Mouse (Mus musculus) hindbrain, embryonic 13.5 days (tissue): ENCODE results near the gene Shmt2. TPM values are rescaled to one million over a fixed set of nuclear protein-coding genes. Genes with fewer than 3 reads are reported as not detected.
A peak's percentile ranks its signal among the peaks of the same experiment; 100 is the strongest.

ENCODE experiments used
- ATAC-seq: fragments of 200-750 bp; cut with Nextera tagmentation; 2 replicates; pipeline ENCODE4 v1.8.0; 2017; ENCODE audit warnings: moderate TSS enrichment; ENCODE audit not compliant: low FRiP score
- H3K27ac ChIP-seq: fragments of 300-500 bp; sonication (generic); 2 replicates; pipeline ENCODE4 v1.5.1; 2015; ENCODE audit warnings: inconsistent platforms, mild to moderate bottlenecking, moderate library complexity
- H3K27me3 ChIP-seq: fragments of 300-500 bp; sonication (generic); 2 replicates; pipeline ENCODE4 v1.6.1; 2015; ENCODE audit warnings: mild to moderate bottlenecking, inconsistent platforms
- H3K36me3 ChIP-seq: fragments of 300-500 bp; sonication (generic); 2 replicates; pipeline ENCODE4 v1.6.1; 2015; ENCODE audit warnings: mild to moderate bottlenecking, inconsistent platforms
- H3K4me1 ChIP-seq: fragments of 300-500 bp; sonication (generic); replicated peaks from 2 replicates; pipeline ENCODE4 v1.6.1; 2015; ENCODE audit warnings: inconsistent platforms
- H3K4me2 ChIP-seq: fragments of 300-500 bp; sonication (generic); 2 replicates; pipeline ENCODE4 v1.6.1; 2015; ENCODE audit warnings: inconsistent platforms, mild to moderate bottlenecking, moderate library complexity
- H3K4me3 ChIP-seq: fragments of 300-500 bp; sonication (generic); 2 replicates; pipeline ENCODE4 v1.5.1; 2015; ENCODE audit warnings: mild to moderate bottlenecking, inconsistent platforms
- H3K9ac ChIP-seq: fragments of 300-500 bp; sonication (generic); 2 replicates; pipeline ENCODE4 v1.6.1; 2015; ENCODE audit warnings: mild to moderate bottlenecking, inconsistent platforms
- H3K9me3 ChIP-seq: fragments of 300-500 bp; sonication (generic); 2 replicates; pipeline ENCODE4 v1.6.1; 2016; ENCODE audit warnings: inconsistent platforms
- WGBS: fragments of 180-500 bp; shearing (Covaris S2); methylation state at CpG from one replicate; pipeline ENCODE4 v1.1.7; 2015; 5-methylcytosine and 5-hydroxymethylcytosine counted together
- polyA plus RNA-seq: library from polyadenylated mRNA; unstranded; fragments of >200 nt; fragmentation: Nextera tagmentation; extraction: Ambion mirVana; gene quantifications from 2 replicates; pipeline ENCODE4 v1.2.1, GENCODE M21; 2015

Shmt2 gene
- polyA plus RNA-seq, 1 experiment from 2014 or later: 57.5 TPM

DNA sequence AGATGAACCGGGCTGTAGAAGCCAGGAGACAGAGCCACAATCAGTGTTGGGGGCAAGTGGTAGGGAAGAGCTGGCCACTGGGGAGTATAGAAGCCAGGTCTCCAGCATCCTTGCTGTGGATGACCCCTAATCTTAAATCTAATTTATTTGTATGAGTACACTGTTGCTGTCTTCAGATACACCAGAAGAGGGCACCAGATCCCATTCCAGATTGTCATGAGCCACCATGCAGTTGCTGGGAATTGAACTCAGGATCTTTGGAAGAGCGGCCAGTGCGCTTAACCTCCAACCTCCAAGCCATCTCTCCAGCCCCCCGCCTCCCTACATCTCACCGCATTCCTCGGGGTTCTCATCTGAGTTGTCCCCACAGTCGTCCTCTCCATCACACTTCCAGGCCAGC, 24.3 kb upstream of the Shmt2 start:
- Histone ChIP-seq H3K4me2 (no peak overlapping the region), H3K9me3 (no peaks in the 10 kb centered on the region), H3K27me3 (no peaks in the 10 kb centered on the region), H3K4me3 (no peak overlapping the region), H3K27ac (peak overlapping the region; percentile 12; the same call in 1 of the 2 replicates), H3K9ac (no peak overlapping the region), H3K36me3 (peaks cover 99% of the 10 kb centered on the region), H3K4me1 (peaks cover 9% of the 10 kb centered on the region)
- no peak for ATAC-seq
- WGBS: 91% methylated on average over 7 of the region's 7 CpGs

DNA sequence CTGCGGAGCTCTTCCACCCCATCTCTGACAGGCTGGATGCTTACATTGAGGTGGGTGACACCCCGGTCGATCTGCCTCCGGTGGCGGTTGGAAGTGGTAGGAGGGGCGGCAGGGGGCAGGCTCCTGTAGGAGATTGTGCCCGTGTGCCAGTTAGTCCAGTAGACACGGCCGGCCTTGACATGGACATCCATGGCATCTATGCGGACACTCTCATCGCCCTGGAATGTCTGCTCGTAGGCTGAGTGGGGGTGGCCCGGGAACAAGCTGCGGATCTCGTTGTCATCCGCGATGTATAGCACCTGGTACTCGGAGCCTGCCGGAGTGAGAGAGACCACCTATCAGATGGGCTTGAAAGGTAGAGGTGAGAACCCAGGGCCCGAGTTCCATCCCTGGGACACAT, 22.1 kb upstream of the Shmt2 start:
- peaks cover 99% of the 10 kb centered on the region for H3K36me3 ChIP-seq
- ATAC-seq: no peak
- H3K9me3 ChIP-seq: no peaks in the 10 kb centered on the region
- no peak overlapping the region for H3K27ac ChIP-seq
- H3K27me3 ChIP-seq: no peaks in the 10 kb centered on the region
- H3K9ac ChIP-seq: no peak overlapping the region
- WGBS: 92% methylated on average over 20 of the region's 20 CpGs
- no peak overlapping the region for H3K4me2 ChIP-seq
- peaks cover 9% of the 10 kb centered on the region for H3K4me1 ChIP-seq
- H3K4me3 ChIP-seq: no peak overlapping the region

DNA sequence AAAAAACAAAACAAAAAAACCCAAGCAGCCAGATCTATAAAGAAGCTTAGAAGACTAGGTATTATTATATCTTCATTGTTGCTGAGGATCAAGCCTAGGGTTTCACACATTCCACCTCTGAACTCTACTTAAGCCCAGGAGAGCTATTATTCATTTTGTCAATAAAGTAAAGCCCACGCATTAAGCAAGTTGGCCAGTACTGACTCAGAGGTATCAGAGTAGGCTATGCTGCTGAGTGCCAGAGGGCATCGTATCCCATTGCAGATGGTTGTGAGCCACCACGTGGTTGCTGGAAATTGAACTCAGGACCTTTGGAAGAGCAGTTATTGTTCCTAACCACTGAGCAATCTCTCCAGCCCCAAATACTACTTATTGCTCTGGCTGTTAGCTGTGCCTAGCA, 21.7 kb upstream of the Shmt2 start:
- no peak for ATAC-seq
- Histone ChIP-seq H3K27me3 (no peaks in the 10 kb centered on the region), H3K4me1 (peaks cover 9% of the 10 kb centered on the region), H3K4me2 (no peak overlapping the region), H3K4me3 (no peak overlapping the region), H3K27ac (no peak overlapping the region), H3K9ac (no peak overlapping the region), H3K9me3 (no peaks in the 10 kb centered on the region), H3K36me3 (peaks cover 99% of the 10 kb centered on the region)
- WGBS: 76% methylated on average over 3 of the region's 3 CpGs

DNA sequence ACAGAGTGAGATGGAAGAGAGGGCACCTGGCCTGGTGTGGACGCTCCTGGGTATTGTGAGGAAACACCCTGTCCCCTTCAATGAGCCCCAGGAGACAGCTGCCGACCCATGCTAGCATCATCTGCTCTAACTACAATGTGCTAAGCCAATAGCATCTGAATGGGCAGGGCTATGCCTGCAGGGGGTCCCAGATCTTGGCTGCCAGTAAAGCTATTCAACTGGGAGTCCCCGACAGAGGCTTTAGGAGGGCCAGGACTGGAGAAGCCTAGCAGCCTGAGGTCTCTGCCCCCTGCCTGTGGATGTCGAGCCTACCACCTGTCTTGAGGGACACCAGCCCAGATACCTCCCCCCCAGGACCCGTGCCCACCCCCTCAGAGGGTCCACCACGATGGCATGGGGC, 20.5 kb upstream of the Shmt2 start:
- Histone ChIP-seq H3K27ac (peak overlapping the region; percentile 78), H3K27me3 (no peaks in the 10 kb centered on the region), H3K9me3 (no peaks in the 10 kb centered on the region), H3K4me2 (no peak overlapping the region), H3K4me3 (no peak overlapping the region), H3K4me1 (peaks cover 11% of the 10 kb centered on the region), H3K9ac (no peak overlapping the region; the same call in 1 of the 2 replicates), H3K36me3 (peaks cover 94% of the 10 kb centered on the region)
- no peak for ATAC-seq
- WGBS: 30% methylated on average over 6 of the region's 6 CpGs

DNA sequence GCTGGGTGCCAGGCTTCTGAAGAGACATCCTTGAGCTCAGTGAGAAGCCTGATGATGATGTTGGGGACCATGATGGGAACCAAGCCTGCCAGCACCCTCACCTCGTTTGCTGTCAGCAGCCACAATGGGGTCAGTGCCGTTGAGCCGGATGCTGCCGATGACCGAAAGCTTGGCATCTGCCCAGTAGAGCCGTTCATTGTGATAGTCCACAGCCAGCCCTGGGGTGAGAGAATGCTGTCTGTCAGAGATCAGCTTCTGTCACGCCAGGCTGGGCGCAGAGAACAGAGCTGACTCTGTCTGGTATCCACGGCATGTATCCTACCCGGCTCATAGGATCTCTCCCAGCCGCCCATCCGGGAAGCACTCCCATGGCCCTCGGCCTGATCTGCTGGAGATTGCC, 19.8 kb upstream of the Shmt2 start:
- 56% methylated on average over 13 of the region's 13 CpGs for WGBS
- Histone ChIP-seq H3K9ac (no peak overlapping the region; the same call in 1 of the 2 replicates), H3K27me3 (no peaks in the 10 kb centered on the region), H3K4me2 (no peak overlapping the region), H3K36me3 (peaks cover 88% of the 10 kb centered on the region), H3K9me3 (no peaks in the 10 kb centered on the region), H3K27ac (peak overlapping the region; percentile 78), H3K4me1 (peaks cover 15% of the 10 kb centered on the region), H3K4me3 (no peak overlapping the region)
- ATAC-seq: no peak

DNA sequence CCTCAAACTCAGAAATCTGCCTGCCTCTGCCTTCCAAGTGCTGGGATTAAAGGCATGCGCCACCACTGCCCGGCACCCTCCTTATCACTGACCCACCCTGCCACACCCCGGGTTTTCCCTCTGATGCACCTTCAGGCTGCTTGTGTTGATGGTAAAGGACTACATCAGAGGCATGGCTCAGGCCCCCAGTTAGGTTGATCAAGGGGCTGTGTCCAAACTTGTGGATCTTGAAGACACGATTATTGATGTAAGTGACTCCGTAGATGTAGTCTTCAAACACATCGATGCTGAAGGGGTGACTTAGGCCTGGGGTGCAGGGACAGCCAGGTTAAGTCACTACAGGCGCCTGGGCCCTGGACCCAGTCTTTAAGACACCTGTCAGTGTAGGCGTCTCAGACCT, 19.3 kb upstream of the Shmt2 start:
- H3K9ac ChIP-seq: no peak overlapping the region
- 97% methylated on average over 8 of the region's 8 CpGs for WGBS
- H3K4me2 ChIP-seq: no peak overlapping the region
- H3K4me1 ChIP-seq: peaks cover 21% of the 10 kb centered on the region
- H3K27me3 ChIP-seq: no peaks in the 10 kb centered on the region
- H3K9me3 ChIP-seq: no peaks in the 10 kb centered on the region
- no peak for ATAC-seq
- H3K36me3 ChIP-seq: peaks cover 82% of the 10 kb centered on the region
- H3K27ac ChIP-seq: peak overlapping the region; percentile 78; the same call in 1 of the 2 replicates
- H3K4me3 ChIP-seq: no peak overlapping the region

DNA sequence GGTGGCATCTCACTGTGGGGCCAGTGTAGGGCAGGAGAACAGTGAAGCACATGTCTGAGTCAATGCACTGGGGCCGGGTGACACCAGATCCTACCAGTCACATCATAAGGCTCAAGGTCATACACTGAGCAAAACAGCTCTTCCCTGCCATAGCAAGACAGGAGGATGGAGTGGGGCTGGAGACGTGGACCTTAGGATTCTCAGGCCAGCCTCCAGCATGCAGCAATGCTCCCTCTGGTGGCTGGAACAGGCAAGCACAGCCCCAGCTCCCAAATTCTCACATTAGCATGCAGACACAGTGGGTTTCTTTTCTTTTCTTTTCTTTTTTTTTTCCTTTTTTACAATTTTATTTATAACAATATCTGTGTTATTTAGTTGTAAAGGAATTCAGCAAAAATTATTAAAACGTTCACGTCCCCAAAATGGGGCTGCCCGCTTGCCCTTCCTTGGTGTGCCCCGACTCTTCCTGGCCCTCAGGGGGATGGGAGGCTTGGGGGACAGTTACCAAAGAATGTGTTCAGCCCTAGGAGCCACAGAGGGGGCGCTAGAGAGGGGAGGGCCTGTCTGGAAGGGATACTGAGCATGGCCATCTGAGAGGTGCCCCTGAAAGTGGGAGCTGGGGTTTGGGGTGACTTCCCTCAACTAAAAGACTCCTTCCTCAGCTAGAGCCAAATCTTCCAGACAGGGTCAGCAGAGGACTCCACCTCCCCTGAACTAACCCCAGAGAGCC, 15.8 kb upstream of the Shmt2 start:
- Histone ChIP-seq H3K4me3 (no peak overlapping the region), H3K9ac (no peak overlapping the region), H3K4me1 (peaks cover 56% of the 10 kb centered on the region), H3K27me3 (peaks cover 30% of the 10 kb centered on the region), H3K27ac (peak overlapping the region; percentile 78), H3K36me3 (peaks cover 49% of the 10 kb centered on the region), H3K9me3 (no peaks in the 10 kb centered on the region), H3K4me2 (no peak overlapping the region)
- no peak for ATAC-seq
- WGBS: 22% methylated on average over 7 of the region's 7 CpGs

DNA sequence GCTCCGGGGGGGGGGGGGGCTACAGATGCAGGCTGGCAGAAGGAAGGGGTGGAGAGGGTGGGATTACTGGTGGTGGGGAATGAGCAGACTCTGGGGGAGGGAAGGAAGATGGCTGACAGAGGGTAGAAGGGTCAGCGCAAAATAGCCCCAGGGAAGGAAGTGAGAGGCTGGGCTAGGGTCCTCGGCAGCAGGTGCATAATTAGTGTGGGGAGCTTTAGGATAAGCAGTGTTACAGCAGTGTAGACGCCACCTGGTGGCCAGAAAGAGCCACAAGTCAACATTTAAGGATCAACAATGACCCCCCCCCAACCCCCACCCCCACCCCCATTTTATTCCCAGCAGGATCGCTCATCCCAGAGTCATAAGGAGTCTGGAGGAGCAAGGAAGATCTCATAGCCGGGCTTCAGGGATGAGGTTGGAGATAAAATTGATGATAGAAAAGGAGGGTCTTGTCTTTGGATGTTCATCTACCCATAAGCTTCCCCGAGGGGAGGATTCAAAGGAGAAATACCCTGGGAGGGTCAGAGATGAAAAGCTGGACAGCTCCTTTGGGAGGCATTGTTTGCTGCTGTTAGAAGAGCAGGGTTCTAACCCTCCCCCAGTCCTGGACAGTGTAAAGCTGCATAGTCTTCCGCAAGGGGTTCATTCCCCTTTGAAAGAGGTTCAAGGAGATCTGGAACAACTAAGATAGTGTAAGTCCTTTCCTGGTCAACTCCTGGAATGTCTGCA, 14.5 kb upstream of the Shmt2 start:
- H3K4me1 ChIP-seq: peaks cover 59% of the 10 kb centered on the region
- peaks cover 36% of the 10 kb centered on the region for H3K36me3 ChIP-seq
- H3K4me2 ChIP-seq: no peak overlapping the region
- H3K27ac ChIP-seq: peak overlapping the region; percentile 91
- 4% methylated on average over 8 of the region's 8 CpGs for WGBS
- H3K9me3 ChIP-seq: no peaks in the 10 kb centered on the region
- peaks cover 41% of the 10 kb centered on the region for H3K27me3 ChIP-seq
- peak overlapping the region; percentile 87; the same call in 1 of the 2 replicates for H3K9ac ChIP-seq
- no peak for ATAC-seq
- no peak overlapping the region for H3K4me3 ChIP-seq

DNA sequence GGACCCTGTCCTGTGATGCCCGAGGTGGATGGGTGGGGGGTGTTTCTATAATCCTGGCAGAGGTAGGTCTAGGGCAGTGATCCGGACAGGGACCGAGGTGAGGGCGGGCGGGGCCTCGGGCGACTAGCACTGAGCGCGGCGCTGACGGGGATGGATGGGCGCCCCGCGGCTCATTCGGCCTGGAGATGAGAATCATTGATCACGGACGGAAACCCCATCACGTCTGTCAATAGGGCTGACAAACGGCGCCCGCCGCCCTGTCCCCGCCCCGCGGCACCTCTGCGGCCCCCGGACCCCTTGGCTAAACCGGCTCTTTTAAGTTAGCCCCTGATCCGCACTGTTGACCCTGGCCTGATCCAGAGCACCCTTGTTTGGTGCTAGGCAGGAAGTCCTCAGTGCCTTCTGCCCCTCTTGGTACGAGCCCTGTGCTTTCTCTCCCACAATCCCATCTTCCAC, 12.7 kb upstream of the Shmt2 start:
- Histone ChIP-seq H3K27me3 (peaks cover 56% of the 10 kb centered on the region), H3K4me2 (peak overlapping the region; percentile 86), H3K36me3 (peaks cover 18% of the 10 kb centered on the region), H3K4me1 (peaks cover 77% of the 10 kb centered on the region), H3K9ac (peak overlapping the region; percentile 87), H3K4me3 (peak overlapping the region; percentile 61), H3K9me3 (no peaks in the 10 kb centered on the region), H3K27ac (peak overlapping the region; percentile 91)
- peak; percentile 1; the same call in 1 of the 2 replicates for ATAC-seq
- WGBS: under 1% methylated on average over 30 of the region's 30 CpGs

DNA sequence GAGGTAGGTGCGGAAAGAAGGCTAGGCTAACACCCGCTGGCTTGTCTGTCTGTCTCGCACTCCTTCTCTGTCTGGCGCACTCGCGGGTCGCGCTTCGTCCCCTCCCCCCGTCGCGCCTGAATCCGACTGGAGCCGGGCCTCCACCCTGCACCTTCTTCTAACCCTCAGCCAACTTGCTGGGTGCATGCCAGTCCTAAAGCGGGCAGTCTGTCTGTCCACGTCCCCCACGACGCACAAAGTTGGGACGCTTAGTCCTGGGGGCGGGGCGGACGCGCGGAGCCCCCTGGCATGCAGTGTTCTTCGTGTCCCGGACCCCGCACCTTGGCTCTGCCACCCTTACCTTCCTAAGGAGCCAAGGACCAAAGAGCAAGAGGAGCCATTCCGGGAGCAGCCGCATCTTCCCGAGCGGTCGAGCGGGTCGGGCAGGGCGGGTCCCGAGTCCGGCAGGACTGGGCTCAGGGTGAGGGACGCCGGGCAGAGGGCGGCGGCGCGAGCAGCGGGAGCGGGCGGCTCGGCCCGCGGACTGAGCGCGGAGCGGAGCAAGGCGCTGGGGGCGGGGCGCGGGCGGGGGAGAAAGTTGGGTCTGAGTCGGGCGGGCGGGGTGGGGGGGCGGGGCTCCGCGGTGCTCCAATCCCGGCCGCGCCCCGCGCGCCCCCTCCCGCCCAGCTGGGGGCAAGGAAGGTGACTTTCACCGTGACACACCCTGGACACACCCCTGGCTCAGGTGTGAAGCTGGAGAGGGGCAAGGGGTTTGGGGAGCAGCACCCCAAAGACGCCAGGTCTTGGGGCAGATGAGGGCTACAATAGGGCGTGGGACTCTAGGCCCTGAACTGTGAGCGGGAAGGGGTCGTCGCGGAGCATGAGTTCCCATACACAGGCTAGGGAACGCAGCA, 12.0 kb upstream of the Shmt2 start, which contains the start of gene Nxph4:
Nxph4 (minus strand) TSS at position 524 of the 893 bp plus-strand sequence.
- peak within 1 kb of the TSS; percentile 61 for H3K4me3 ChIP-seq
- H3K27me3 ChIP-seq: peaks cover 63% of the 10 kb centered on the region
- peak; percentile 10 for ATAC-seq
- WGBS: under 1% methylated on average over 72 of the region's 78 CpGs
- H3K9ac ChIP-seq: peak within 1 kb of the TSS; percentile 87
- H3K9me3 ChIP-seq: no peaks in the 10 kb centered on the region
- peak within 1 kb of the TSS; percentile 91 for H3K27ac ChIP-seq
- peaks cover 84% of the 10 kb centered on the region for H3K4me1 ChIP-seq
- peak within 1 kb of the TSS; percentile 86 for H3K4me2 ChIP-seq
- peaks cover 12% of the 10 kb centered on the region for H3K36me3 ChIP-seq

DNA sequence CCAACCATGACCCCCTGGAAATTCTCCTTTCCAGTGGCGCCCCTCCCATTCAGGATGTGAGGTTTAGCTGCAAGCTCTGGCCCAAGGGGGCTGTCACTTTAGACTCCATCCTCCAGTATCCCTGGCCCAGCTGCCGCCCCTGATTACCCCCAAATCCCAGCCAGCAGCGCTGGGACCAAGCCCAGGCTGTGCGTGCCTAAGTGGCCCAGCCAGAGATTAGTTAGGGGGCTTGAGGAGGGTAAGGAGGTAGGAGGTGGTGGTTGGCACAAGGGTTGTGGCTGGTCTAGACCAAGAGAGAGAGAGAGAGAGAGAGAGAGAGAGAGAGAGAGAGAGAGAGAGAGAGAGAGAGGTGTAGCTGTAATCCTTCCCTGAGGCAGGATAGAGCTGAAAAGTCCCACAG, 9.3 kb upstream of the Shmt2 start:
- H3K36me3 ChIP-seq: no peaks in the 10 kb centered on the region
- peak overlapping the region; percentile 86 for H3K4me2 ChIP-seq
- peak overlapping the region; percentile 87 for H3K9ac ChIP-seq
- peak overlapping the region; percentile 91 for H3K27ac ChIP-seq
- peaks cover 100% of the 10 kb centered on the region for H3K4me1 ChIP-seq
- H3K9me3 ChIP-seq: no peaks in the 10 kb centered on the region
- peak overlapping the region; percentile 61 for H3K4me3 ChIP-seq
- no peak for ATAC-seq
- 1% methylated on average over 4 of the region's 4 CpGs for WGBS
- peaks cover 85% of the 10 kb centered on the region for H3K27me3 ChIP-seq

DNA sequence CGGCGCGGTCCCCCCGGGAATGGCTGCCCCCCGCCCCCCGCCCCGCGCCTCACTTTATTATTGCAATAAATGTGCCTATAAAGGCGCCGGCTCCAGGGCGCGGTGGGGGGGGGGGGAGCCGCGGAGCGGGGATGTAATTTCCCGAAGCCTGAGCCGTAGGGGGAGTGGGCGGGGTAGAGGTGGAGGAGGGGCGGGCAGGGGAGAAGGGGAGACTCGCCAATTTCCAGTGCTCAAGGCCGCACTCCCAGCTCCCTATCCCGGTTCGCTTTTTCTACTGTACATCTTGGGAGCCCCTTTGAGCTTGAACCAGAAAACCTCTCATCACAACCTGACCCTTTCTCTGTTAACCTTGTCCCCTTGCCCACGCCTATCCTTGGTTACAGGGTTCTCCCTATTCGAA, 8.7 kb upstream of the Shmt2 start:
- peak overlapping the region; percentile 87 for H3K9ac ChIP-seq
- ATAC-seq: no peak
- H3K27me3 ChIP-seq: peaks cover 88% of the 10 kb centered on the region
- peaks cover 4% of the 10 kb centered on the region; the same call in 1 of the 2 replicates for H3K36me3 ChIP-seq
- peak overlapping the region; percentile 86 for H3K4me2 ChIP-seq
- H3K9me3 ChIP-seq: no peaks in the 10 kb centered on the region
- under 1% methylated on average over 22 of the region's 25 CpGs for WGBS
- H3K27ac ChIP-seq: peak overlapping the region; percentile 91
- H3K4me3 ChIP-seq: peak overlapping the region; percentile 61
- H3K4me1 ChIP-seq: peaks cover 100% of the 10 kb centered on the region
